Mouse (Mus musculus): ENCODE results near the gene Tcf3. TPM values are rescaled to one million over a fixed set of nuclear protein-coding genes. Genes with fewer than 3 reads are reported as not detected.

Tcf3 gene
- polyA plus RNA-seq, 1 experiment, result 168 TPM

GRCm38 (mm10) chr10:80459236-80459635 is 25.8 kb upstream of the Tcf3 start:
- H3K4me3 ChIP-seq (replicated peaks), result no peak overlapping the region
- no peak for TF ChIP-seq FLI1 (IDR thresholded peaks at IDR 0.05; ENCODE audit: low read length)
- no peak for TF ChIP-seq GATA1 (IDR thresholded peaks at IDR 0.05; ENCODE audit: borderline replicate concordance, low read length)
- peaks cover 18% of the 10 kb centered on the region for H3K4me1 ChIP-seq
- no peaks in the 10 kb centered on the region for H3K36me3 ChIP-seq (replicated peaks; ENCODE audit: low read length)
- H3K27me3 ChIP-seq (replicated peaks), result peaks cover 95% of the 10 kb centered on the region
- H3K9me3 ChIP-seq, result peaks cover 15% of the 10 kb centered on the region

- TF ChIP-seq FLI1 (IDR thresholded peaks at IDR 0.05; ENCODE audit: low read length), result no peak
- TF ChIP-seq GATA1 (IDR thresholded peaks at IDR 0.05; ENCODE audit: borderline replicate concordance, low read length), result no peak
- no peak overlapping the region for H3K4me3 ChIP-seq (replicated peaks)
- H3K9me3 ChIP-seq, result peaks cover 18% of the 10 kb centered on the region
- peaks cover 10% of the 10 kb centered on the region for H3K4me1 ChIP-seq
- no peaks in the 10 kb centered on the region for H3K36me3 ChIP-seq (replicated peaks; ENCODE audit: low read length)
- H3K27me3 ChIP-seq (replicated peaks), result peaks cover 96% of the 10 kb centered on the region
Observed at GRCm38 (mm10) chr10:80455697-80456096, 22.2 kb upstream of the Tcf3 start.

- Histone ChIP-seq H3K4me1 (peaks cover 10% of the 10 kb centered on the region), H3K27me3 (replicated peaks) (peaks cover 97% of the 10 kb centered on the region), H3K36me3 (replicated peaks; ENCODE audit: low read length) (no peaks in the 10 kb centered on the region), H3K4me3 (replicated peaks) (no peak overlapping the region), H3K9me3 (peaks cover 22% of the 10 kb centered on the region)
- TF ChIP-seq GATA1 (IDR thresholded peaks at IDR 0.05; ENCODE audit: borderline replicate concordance, low read length), result no peak
- TF ChIP-seq FLI1 (IDR thresholded peaks at IDR 0.05; ENCODE audit: low read length), result no peak
Observed at GRCm38 (mm10) chr10:80454781-80455180, 21.3 kb upstream of the Tcf3 start.

- H3K27me3 ChIP-seq (replicated peaks), result peaks cover 94% of the 10 kb centered on the region
- H3K4me1 ChIP-seq, result peaks cover 10% of the 10 kb centered on the region
- H3K9me3 ChIP-seq, result peaks cover 22% of the 10 kb centered on the region
- no peaks in the 10 kb centered on the region for H3K36me3 ChIP-seq (replicated peaks; ENCODE audit: low read length)
- TF ChIP-seq FLI1 (IDR thresholded peaks at IDR 0.05; ENCODE audit: low read length) (no peak), GATA1 (IDR thresholded peaks at IDR 0.05; ENCODE audit: borderline replicate concordance, low read length) (no peak)
- H3K4me3 ChIP-seq (replicated peaks), result no peak overlapping the region
Observed at GRCm38 (mm10) chr10:80453601-80454000, 20.2 kb upstream of the Tcf3 start.

GRCm38 (mm10) chr10:80450599-80450998 is 17.2 kb upstream of the Tcf3 start:
- H3K9me3 ChIP-seq, result peaks cover 20% of the 10 kb centered on the region
- peaks cover 21% of the 10 kb centered on the region for H3K4me1 ChIP-seq
- peaks cover 83% of the 10 kb centered on the region for H3K27me3 ChIP-seq (replicated peaks)
- TF ChIP-seq GATA1 (IDR thresholded peaks at IDR 0.05; ENCODE audit: borderline replicate concordance, low read length), result no peak
- TF ChIP-seq FLI1 (IDR thresholded peaks at IDR 0.05; ENCODE audit: low read length), result no peak
- no peaks in the 10 kb centered on the region for H3K36me3 ChIP-seq (replicated peaks; ENCODE audit: low read length)
- no peak overlapping the region for H3K4me3 ChIP-seq (replicated peaks)

GRCm38 (mm10) chr10:80445898-80446601 is 12.6 kb upstream of the Tcf3 start:
- Histone ChIP-seq H3K9me3 (peaks cover 4% of the 10 kb centered on the region), H3K36me3 (replicated peaks; ENCODE audit: low read length) (no peaks in the 10 kb centered on the region), H3K4me3 (replicated peaks) (peak overlapping the region; percentile 87), H3K4me1 (peaks cover 59% of the 10 kb centered on the region), H3K27me3 (replicated peaks) (peaks cover 42% of the 10 kb centered on the region)
- TF ChIP-seq FLI1 (IDR thresholded peaks at IDR 0.05; ENCODE audit: low read length) (no peak), GATA1 (IDR thresholded peaks at IDR 0.05; ENCODE audit: borderline replicate concordance, low read length) (no peak)

GRCm38 (mm10) chr10:80445052-80445451 is 11.6 kb upstream of the Tcf3 start:
- Histone ChIP-seq H3K4me1 (peaks cover 62% of the 10 kb centered on the region), H3K9me3 (peaks cover 3% of the 10 kb centered on the region)

GRCm38 (mm10) chr10:80444339-80445045 is 11.0 kb upstream of the Tcf3 start:
- TF ChIP-seq FLI1 (IDR thresholded peaks at IDR 0.05; ENCODE audit: low read length) (no peak), GATA1 (IDR thresholded peaks at IDR 0.05; ENCODE audit: borderline replicate concordance, low read length) (no peak)
- H3K27me3 ChIP-seq (replicated peaks), result peaks cover 31% of the 10 kb centered on the region
- no peaks in the 10 kb centered on the region for H3K36me3 ChIP-seq (replicated peaks; ENCODE audit: low read length)
- no peaks in the 10 kb centered on the region for H3K9me3 ChIP-seq
- peaks cover 68% of the 10 kb centered on the region for H3K4me1 ChIP-seq
- H3K4me3 ChIP-seq (replicated peaks), result peak overlapping the region; percentile 11

More at GRCm38 (mm10) chr10:80445052-80445451, 11.6 kb upstream of the Tcf3 start:
- Histone ChIP-seq H3K27me3 (replicated peaks) (peaks cover 33% of the 10 kb centered on the region), H3K36me3 (replicated peaks; ENCODE audit: low read length) (no peaks in the 10 kb centered on the region), H3K4me3 (replicated peaks) (peak overlapping the region; percentile 11)
- no peak for TF ChIP-seq GATA1 (IDR thresholded peaks at IDR 0.05; ENCODE audit: borderline replicate concordance, low read length)
- TF ChIP-seq FLI1 (IDR thresholded peaks at IDR 0.05; ENCODE audit: low read length), result no peak

- Histone ChIP-seq H3K27me3 (replicated peaks) (peaks cover 23% of the 10 kb centered on the region), H3K4me1 (peaks cover 75% of the 10 kb centered on the region), H3K4me3 (replicated peaks) (no peak overlapping the region), H3K9me3 (no peaks in the 10 kb centered on the region), H3K36me3 (replicated peaks; ENCODE audit: low read length) (no peaks in the 10 kb centered on the region)
- TF ChIP-seq GATA1 (IDR thresholded peaks at IDR 0.05; ENCODE audit: borderline replicate concordance, low read length), result no peak
- TF ChIP-seq FLI1 (IDR thresholded peaks at IDR 0.05; ENCODE audit: low read length), result no peak
Observed at GRCm38 (mm10) chr10:80443575-80444278, 10.3 kb upstream of the Tcf3 start.
